Mouse (Mus musculus) embryonic fibroblast, embryonic 13.5 days (primary cell): ENCODE results near the gene Spcs2. TPM values are rescaled to one million over a fixed set of nuclear protein-coding genes. Genes with fewer than 3 reads are reported as not detected.
"Not testable (repeated sequence)": the region's sequence is repeated elsewhere in the genome, so short reads cannot be mapped to it uniquely, and the experiment has no call there.

ENCODE experiments used
- H3K27ac ChIP-seq: 2 replicates; pipeline ENCODE4 v1.5.1; 2012; ENCODE audit warnings: low read length, control low read depth, inconsistent platforms; ENCODE audit not compliant: insufficient read depth
- H3K4me1 ChIP-seq: 2 replicates; pipeline ENCODE4 v1.6.1; 2011; ENCODE audit warnings: low read length; ENCODE audit not compliant: control insufficient read depth, insufficient read depth
- H3K4me3 ChIP-seq: 2 replicates; pipeline ENCODE4 v1.5.1; 2011; ENCODE audit warnings: mild to moderate bottlenecking, control low read depth, low read length; ENCODE audit not compliant: insufficient read depth
- CTCF ChIP-seq: IDR thresholded peaks from 2 replicates; pipeline ENCODE4 v1.5.1; 2011; ENCODE audit warnings: mild to moderate bottlenecking, control low read depth, low read length, moderate library complexity, borderline replicate concordance; ENCODE audit not compliant: insufficient read depth
- POLR2A ChIP-seq: IDR thresholded peaks from 2 replicates; pipeline ENCODE4 v1.6.1; 2011; ENCODE audit warnings: low read depth, mild to moderate bottlenecking, control low read depth, low read length, moderate library complexity
- polyA plus RNA-seq: library from polyadenylated mRNA; stranded (reverse); fragments of >200 nt; gene quantifications from 2 replicates; pipeline ENCODE4 v1.2.4, GENCODE M21; 2011; ENCODE audit warnings: low read depth; ENCODE audit not compliant: missing spikeins, insufficient read length

The Spcs2 gene
- polyA plus RNA-seq, 1 experiment: 168 TPM

DNA sequence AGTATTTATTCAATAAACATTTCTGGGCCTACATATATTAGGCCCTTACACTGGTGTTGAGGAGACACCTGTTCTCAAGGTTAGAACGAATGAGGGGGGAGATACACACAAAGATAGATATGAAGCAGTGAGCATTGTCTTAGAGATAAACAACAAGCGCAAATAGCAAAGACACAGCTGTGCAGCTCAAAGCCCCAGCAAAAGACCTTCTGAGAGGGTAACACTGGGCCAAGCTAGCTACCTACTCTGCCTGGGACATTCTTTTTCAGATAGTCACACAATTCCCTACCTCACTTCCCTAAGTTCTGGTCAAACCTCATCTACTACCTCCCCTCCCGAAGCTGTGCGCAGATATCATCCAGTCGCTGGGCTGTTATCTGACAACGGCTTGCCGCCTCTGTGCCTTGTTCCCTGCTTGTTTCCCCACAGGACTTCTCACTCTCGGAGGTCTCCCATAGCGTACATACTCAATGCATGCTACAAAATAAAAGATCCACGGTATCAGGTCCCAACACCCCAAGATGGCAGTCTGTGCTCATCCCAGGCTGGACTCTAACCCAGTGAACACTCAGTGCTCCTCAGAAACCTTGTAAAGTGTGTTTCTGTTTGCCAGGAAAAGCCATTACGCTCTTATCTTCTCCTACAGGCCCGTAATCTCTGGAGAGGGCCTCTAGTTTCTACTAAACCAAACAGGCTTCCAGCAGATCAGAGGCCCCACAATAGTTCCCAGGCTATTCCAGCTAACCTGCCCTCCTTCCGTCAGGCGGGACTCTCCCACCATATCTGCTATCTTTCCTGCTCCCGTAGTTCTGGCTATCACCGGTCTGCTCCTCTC is 38.4 kb downstream of the Spcs2 start:
- Histone ChIP-seq H3K4me3 (no peak overlapping the region), H3K27ac (no peak overlapping the region), H3K4me1 (no peaks in the 10 kb centered on the region)
- TF ChIP-seq CTCF: no peak
- no peak for TF ChIP-seq POLR2A

DNA sequence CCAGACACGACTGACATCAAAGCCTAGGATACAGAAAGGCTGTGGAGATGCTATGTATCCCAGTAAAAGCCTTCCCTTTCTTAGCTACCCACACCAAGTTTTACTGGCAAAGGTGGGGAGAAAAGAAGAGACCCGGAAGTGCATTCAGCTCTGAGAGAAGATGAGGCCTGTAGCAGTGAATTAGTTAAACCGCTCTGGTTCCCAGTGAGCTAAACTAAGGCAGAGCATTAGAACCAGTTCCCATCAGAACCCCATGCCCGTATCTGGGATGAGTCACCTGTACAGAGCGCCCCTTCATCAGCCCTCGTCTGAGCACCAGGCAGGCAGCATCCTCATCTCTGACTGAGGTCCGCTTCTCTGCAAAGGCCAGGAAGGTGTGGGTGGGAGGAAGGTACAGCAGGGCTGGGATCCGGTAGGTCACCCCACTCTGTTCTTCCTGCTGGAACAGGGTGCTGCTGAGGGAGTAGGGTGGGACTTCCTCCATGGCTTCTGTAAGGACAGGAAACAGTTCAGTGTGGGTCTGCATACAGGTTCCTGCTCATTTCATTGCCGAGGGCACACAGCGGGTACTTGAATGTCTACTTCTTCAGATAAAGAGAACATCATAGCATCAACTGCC is 40.1 kb downstream of the Spcs2 start:
- Histone ChIP-seq H3K4me3 (no peak overlapping the region), H3K4me1 (no peaks in the 10 kb centered on the region), H3K27ac (no peak overlapping the region)
- TF ChIP-seq CTCF: no peak
- no peak for TF ChIP-seq POLR2A

DNA sequence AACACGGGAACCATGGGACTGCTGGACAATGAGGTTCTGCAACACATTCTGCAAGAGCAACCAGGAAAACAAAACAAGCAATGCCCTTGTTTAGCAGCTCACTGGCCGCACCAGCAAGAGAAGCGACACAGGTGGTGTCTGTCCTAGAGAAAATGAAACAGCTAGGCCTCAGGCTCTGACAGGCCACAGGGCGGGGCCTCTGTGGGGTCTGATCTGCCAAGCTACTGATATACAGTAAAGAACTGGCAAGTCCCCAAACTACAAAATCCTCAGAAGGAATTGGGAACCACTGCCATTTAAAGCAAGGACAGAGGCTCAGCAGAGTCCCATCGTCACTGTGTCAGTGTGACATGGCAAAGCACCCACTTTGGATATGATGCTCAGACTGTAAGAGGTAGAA is 40.8 kb downstream of the Spcs2 start:
- no peak for TF ChIP-seq POLR2A
- no peak for TF ChIP-seq CTCF
- no peaks in the 10 kb centered on the region for H3K4me1 ChIP-seq
- no peak overlapping the region for H3K4me3 ChIP-seq
- no peak overlapping the region for H3K27ac ChIP-seq

- no peaks in the 10 kb centered on the region for H3K4me1 ChIP-seq
- TF ChIP-seq POLR2A: no peak
- TF ChIP-seq CTCF: no peak
- no peak overlapping the region for H3K27ac ChIP-seq
- no peak overlapping the region for H3K4me3 ChIP-seq
Observed at GRCm38 (mm10) chr7:99821953-99822352, 41.3 kb downstream of the Spcs2 start.

DNA sequence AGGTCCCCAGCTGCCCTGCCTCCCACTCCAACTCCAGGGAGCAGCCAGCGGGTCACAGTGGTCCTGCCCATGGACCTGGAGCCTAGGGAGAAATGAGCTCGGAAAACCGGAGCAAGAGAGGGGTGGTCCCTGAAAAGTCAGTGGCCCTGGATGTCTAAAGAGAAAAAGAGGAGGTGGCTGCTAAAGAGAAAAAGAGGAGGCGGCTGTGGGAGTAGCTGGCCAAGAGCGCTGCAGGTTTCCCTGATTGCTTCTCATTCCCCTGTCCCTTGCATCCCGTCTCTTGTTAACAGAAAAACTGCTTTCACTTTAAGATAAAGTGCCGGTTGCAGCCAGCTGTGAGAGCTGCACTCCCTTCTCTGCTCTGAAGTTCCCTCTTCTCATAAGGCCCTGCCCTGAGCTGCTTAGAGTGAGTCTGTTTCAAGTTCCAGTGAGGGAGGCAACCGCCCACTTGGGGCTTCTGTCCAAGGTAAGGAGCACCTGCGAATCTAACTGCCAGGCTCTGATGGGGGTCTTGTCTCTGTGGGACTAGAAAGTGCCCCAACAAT is 45.0 kb downstream of the Spcs2 start:
- not testable (repeated sequence) for H3K4me3 ChIP-seq

DNA sequence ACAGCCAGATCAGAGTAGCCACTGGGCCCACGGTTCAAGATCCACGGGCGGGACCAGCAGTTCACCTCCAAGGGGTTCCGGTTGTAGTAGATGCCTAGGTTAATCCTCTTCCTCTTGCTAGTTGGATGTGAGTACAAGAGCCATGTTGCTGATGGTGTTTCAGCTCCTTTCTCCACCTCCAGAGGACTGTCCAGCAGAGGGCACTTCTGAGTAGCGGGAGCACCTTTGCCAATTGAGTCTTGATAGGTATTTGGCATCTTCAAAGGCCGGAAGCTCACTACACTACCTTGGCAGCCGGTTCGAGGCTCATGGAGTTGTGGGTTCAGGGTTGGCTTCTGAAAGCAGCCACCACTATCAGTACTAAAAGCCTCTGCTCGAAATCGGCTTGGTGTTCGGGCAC is 49.9 kb downstream of the Spcs2 start:
- TF ChIP-seq POLR2A: no peak
- TF ChIP-seq CTCF: peak; percentile 31; the same call in 1 of the 2 replicates
- H3K4me3 ChIP-seq: no peak overlapping the region
- H3K27ac ChIP-seq: no peak overlapping the region
- H3K4me1 ChIP-seq: no peaks in the 10 kb centered on the region

More for the DNA sequence above, 45.0 kb downstream of the Spcs2 start:
- H3K4me1 ChIP-seq, H3K27ac ChIP-seq: not testable (repeated sequence)

DNA sequence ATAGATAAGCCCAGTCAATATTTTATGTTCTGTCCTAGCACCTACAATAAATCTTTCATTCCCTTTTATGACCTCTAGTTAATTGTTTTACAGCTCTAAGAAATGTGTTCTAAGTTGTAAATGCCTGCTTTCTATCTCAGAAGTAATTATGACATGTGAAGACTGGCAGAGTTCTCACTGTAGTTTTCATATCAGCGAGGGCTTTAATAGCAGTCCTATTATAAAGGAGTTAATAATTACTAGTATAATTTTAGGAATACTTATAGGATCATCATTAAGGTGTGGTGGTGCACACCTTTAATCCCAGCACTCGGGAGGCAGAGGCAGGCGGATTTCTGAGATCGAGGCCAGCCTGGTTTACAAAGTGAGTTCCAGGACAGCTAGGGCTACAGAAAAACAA is 51.6 kb downstream of the Spcs2 start:
- TF ChIP-seq POLR2A (no peak), CTCF (no peak)
- Histone ChIP-seq H3K4me3 (no peak overlapping the region), H3K4me1 (no peaks in the 10 kb centered on the region), H3K27ac (no peak overlapping the region)

- Histone ChIP-seq H3K4me3 (no peak overlapping the region), H3K27ac (no peak overlapping the region), H3K4me1 (no peaks in the 10 kb centered on the region)
- TF ChIP-seq POLR2A (no peak), CTCF (no peak)
Observed at GRCm38 (mm10) chr7:99810814-99811213, 52.4 kb downstream of the Spcs2 start.

- not testable (repeated sequence) for H3K4me3 ChIP-seq, H3K27ac ChIP-seq, H3K4me1 ChIP-seq
Observed at GRCm38 (mm10) chr7:99807043-99807442, 56.2 kb downstream of the Spcs2 start.

DNA sequence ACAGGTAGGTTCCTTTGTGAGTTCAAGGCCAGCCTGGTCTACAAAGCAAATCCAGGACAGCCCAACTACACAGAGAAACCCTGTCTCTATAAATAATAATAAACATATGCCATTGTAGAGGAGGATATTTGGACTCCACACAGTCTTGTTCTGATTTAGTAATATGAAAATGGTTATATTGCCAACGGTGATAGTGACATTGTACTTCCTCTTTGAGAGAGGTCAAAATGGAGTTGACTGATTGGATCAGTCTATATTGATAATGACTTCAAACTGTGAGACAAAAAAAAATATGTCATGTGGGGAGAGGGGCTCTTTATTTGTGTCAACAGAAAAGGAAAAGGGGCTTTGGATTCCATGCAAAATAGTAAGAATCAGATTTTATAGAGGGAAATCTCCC is 57.9 kb downstream of the Spcs2 start:
- TF ChIP-seq POLR2A (no peak), CTCF (no peak)
- no peak overlapping the region for H3K27ac ChIP-seq
- no peak overlapping the region for H3K4me3 ChIP-seq
- no peaks in the 10 kb centered on the region for H3K4me1 ChIP-seq

GRCm38 (mm10) chr7:99804033-99804432 is 59.2 kb downstream of the Spcs2 start:
- not testable (repeated sequence) for H3K4me3 ChIP-seq, H3K4me1 ChIP-seq, H3K27ac ChIP-seq
